Mouse (Mus musculus): ENCODE data around the gene Gna15.

DNA sequence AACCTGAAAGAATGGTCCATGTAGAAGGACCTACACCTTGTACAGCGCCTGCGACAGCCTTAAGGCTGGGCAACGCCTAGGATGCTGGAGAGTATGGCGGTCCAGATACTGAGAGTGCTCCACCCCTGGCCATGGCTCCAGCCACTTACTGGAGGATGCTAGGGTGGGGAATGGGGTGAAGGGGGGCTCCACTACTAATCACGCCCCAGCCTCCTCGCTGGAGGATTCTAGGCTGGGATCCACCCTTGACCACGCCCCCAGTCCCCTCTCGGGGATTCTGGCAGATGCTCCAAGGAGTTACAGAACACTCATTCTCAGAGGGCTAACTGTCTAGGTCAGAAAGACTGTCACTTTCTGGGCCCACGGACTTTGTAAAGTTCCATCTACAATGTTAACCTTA, 49.0 kb upstream of the Gna15 start:
- no peak for TF ChIP-seq CTCF (IDR thresholded peaks at IDR 0.05; ENCODE audit: borderline replicate concordance, insufficient read depth, low read length)
- TF ChIP-seq POLR2A (IDR thresholded peaks at IDR 0.05; ENCODE audit: low read depth, low read length): no peak
